Mouse (Mus musculus) yolk sac, embryonic 10.5 days (tissue): ENCODE measurements around the gene Spon1.

Experiments used
- DNase-seq: peaks from one replicate; pipeline ENCODE4 v3.0.0-alpha.2; 2017; ENCODE audit warnings: low spot score

The Spon1 gene

GRCm38 (mm10) chr7:114005499-114005898 is 239.7 kb downstream of the Spon1 start:
- DNase-seq = no peak

- no peak for DNase-seq
These were observed 240.7 kb downstream of the Spon1 start for GRCm38 (mm10) chr7:114006456-114006855.

GRCm38 (mm10) chr7:114007565-114007964 is 241.8 kb downstream of the Spon1 start:
- DNase-seq = no peak

- DNase-seq = no peak
These were observed 246.1 kb downstream of the Spon1 start for GRCm38 (mm10) chr7:114011726-114012443.

- DNase-seq = no peak
These were observed 250.5 kb downstream of the Spon1 start for GRCm38 (mm10) chr7:114016001-114016949.

GRCm38 (mm10) chr7:114018861-114019260 is 253.1 kb downstream of the Spon1 start:
- no peak for DNase-seq

GRCm38 (mm10) chr7:114020057-114020703 is 254.4 kb downstream of the Spon1 start:
- DNase-seq = no peak

GRCm38 (mm10) chr7:114020704-114021093 is 254.9 kb downstream of the Spon1 start:
- peak; percentile 63 for DNase-seq

- no peak for DNase-seq
These were observed 261.1 kb downstream of the Spon1 start for GRCm38 (mm10) chr7:114026923-114027322.

- no peak for DNase-seq
These were observed 261.6 kb downstream of the Spon1 start for GRCm38 (mm10) chr7:114027406-114027805.

GRCm38 (mm10) chr7:114028828-114029227 is 263.0 kb downstream of the Spon1 start:
- DNase-seq = no peak

GRCm38 (mm10) chr7:114029596-114029995 is 263.8 kb downstream of the Spon1 start:
- DNase-seq = no peak

GRCm38 (mm10) chr7:114037237-114037636 is 271.4 kb downstream of the Spon1 start:
- DNase-seq = no peak

- DNase-seq = no peak
These were observed 275.6 kb downstream of the Spon1 start for GRCm38 (mm10) chr7:114041349-114041748.

GRCm38 (mm10) chr7:114042973-114043928 is 277.5 kb downstream of the Spon1 start:
- no peak for DNase-seq

GRCm38 (mm10) chr7:114043929-114044549 is 278.2 kb downstream of the Spon1 start:
- no peak for DNase-seq

GRCm38 (mm10) chr7:114045814-114046213 is 280.0 kb downstream of the Spon1 start:
- no peak for DNase-seq

GRCm38 (mm10) chr7:114053720-114054119 is 287.9 kb downstream of the Spon1 start:
- no peak for DNase-seq

GRCm38 (mm10) chr7:114058166-114058565 is 292.4 kb downstream of the Spon1 start:
- DNase-seq = no peak

GRCm38 (mm10) chr7:114058927-114059441 is 293.2 kb downstream of the Spon1 start:
- no peak for DNase-seq

GRCm38 (mm10) chr7:114060445-114060844 is 294.6 kb downstream of the Spon1 start:
- no peak for DNase-seq
